Mouse (Mus musculus) kidney, postnatal 14 days (tissue): Measurements from ENCODE around the gene Ube2l6.

ENCODE experiments used
- DNase-seq: peaks from one replicate; pipeline ENCODE4 v3.0.0; 2022; ENCODE audit warnings: mixed read lengths

The Ube2l6 gene

GRCm38 (mm10) chr2:84798493-84798921, at the start of gene Ube2l6:
TSS of gene Ube2l6 (plus strand) at chr2:84798828.
- peak; percentile 78 for DNase-seq

DNA sequence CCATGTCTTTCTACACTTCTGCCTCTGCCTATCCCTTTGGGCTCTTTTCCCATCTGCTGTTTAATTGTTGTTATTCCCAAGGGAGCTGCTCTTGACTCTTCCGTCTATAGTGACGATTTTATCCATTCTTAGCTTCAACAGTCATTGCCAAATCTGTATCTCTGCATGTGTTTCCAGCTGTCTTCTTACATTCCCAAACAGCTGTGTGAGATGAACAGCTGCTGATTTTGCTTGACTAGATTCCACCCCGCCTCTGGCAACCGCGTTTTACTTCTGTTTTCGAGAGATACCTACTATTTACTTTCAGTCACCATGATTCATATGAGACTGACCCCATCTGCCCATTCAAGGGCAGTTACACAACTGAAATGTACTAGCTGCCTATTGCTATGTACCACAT, 48.5 kb upstream of the Ube2l6 start:
- peak; percentile 30 for DNase-seq

DNA sequence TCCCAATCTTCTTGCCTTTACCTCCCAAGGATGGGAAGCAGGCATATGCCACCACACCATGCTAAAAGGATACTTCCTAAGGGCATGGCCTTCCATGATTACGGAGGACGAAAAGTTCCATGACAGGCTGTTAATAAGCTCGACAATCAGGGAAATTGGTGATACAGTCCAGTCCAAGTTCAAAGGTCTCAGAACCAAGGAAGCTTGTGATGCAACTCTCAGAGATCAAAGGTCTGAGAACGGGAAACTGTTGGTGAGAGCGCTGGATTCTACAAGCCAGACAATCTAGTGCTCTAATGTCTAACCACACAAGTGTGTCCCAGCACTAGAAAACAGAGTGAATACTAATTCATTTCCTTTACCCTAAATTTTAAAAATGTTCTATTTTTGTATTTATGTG, 42.4 kb upstream of the Ube2l6 start:
- DNase-seq: peak; percentile 19

- DNase-seq: no peak
Observed at GRCm38 (mm10) chr2:84757026-84757682, 41.5 kb upstream of the Ube2l6 start.

GRCm38 (mm10) chr2:84758542-84759127, 40.0 kb upstream of the Ube2l6 start:
- DNase-seq: peak; percentile 77

DNA sequence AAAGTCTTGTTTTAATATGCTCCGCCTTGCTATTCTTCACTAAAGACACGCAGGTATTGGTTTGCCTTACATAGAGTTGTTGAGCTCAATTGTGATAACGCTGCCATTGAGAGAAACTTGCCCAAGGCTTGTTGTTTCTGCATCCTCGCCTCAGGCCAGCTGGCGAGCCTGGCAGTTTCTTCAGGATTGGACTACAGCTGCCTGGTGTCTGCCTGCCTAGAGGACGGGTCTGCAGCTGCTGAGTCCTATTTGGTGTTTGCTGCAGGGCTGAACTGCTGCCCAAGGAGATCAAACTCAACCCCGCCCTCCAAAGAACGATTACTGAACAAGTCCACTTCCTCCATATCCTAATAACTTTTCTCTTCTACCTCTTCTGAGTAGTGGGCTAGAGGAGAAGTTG, 37.9 kb upstream of the Ube2l6 start:
- no peak for DNase-seq

DNA sequence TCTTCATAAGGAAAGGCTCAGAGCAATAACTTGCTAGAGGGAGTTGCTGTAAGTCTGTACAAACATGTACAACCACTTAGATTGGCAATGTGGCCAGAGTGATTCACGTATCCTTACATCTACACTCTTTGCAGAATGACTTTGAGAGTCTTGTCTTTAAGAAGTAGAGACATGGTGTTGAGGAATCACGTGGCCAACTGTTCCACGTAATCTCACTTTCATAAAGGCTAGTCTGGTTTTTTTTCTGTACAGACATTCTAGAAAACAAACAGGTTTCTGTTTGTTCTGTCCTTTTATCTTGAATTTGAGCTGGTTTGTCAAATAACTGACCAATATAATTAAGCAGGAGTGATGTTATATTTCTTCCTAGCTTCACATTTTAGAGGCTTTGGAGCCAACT, 37.3 kb upstream of the Ube2l6 start:
- no peak for DNase-seq

DNA sequence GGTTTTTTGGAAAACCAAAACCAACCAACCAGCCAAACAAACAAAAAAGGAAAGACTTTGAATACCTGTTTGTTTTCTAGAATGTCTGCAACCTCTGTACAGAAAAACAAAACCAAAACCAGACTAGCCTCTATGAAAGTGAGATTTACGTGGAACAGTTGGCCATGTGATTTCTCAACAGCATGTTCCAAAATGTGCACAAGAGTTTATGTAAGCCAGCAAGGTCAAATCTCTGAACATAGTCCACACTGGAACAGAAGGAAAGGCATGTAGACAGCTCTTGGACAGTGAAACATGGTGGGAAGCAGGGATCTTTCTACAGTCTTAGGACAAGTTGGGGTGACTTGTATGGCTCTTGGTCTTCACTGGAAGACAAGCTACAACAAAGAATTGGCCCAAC, 36.8 kb upstream of the Ube2l6 start:
- DNase-seq: no peak

GRCm38 (mm10) chr2:84762295-84762694, 36.3 kb upstream of the Ube2l6 start:
- no peak for DNase-seq

- no peak for DNase-seq
Observed at GRCm38 (mm10) chr2:84762818-84763217, 35.8 kb upstream of the Ube2l6 start.

DNA sequence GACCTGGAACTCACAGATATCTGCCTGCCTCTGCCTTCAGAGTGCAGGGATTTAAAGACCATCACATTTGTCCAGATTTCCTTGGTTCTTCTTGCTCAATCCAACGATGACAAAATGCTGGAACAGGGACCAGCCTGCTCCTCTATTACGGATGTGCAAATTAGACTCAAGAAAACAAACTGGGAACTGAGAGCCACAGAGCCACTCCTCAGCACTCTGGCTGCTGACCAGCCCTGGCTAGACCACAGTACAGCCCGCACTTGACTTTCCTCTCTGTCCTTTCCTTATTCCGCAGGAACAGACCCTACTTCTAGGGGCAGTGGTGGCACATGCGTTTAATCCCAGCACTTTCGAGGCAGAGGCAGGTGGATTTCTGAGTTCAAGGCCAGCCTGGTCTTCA, 28.1 kb upstream of the Ube2l6 start:
- no peak for DNase-seq

DNA sequence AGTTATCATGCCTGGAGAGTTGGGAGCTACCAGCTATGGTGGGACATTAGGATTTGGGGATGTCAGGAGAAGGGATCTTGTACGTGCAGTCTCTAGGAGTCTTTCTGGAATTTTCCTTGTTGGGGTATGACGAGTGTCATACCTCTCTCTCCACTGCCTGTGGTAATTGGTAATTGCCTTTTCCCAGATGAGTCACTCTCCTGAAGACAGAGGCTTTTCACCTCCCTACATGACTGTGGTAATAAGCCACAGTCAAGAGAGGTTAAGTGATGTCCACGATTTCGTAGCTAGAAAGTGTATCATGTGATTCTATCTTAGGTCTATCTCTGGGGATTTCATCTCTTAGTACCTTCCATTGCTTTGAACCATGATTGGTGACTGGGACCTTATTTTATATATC, 26.2 kb upstream of the Ube2l6 start:
- DNase-seq: no peak

GRCm38 (mm10) chr2:84773195-84773594, 25.4 kb upstream of the Ube2l6 start:
- no peak for DNase-seq

GRCm38 (mm10) chr2:84774751-84775150, 23.9 kb upstream of the Ube2l6 start:
- peak; percentile 79 for DNase-seq

DNA sequence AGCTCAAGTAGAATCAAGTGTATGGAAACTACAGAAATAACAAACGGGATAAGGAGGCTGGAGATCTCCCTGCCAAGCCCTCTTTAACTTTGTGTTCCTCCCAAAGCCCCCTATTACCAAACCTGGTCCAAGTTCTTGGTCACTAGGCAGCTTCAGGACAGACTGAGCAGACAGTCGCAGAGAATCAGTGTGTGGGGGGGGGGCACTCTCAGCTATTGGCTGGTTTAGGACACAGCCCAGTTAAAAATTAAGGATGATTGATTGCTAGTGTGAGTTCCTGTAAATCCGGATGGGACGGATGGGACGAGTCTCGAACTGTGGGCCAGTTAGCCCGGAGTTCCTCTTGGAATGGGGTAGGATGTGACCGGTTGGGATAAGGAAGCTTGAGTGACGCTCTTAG, 23.4 kb upstream of the Ube2l6 start, which contains the start of gene Serping1:
Gene Serping1 (minus strand): TSS at position 204 of the 400 bp plus-strand sequence.
- peak; percentile 23 for DNase-seq

DNA sequence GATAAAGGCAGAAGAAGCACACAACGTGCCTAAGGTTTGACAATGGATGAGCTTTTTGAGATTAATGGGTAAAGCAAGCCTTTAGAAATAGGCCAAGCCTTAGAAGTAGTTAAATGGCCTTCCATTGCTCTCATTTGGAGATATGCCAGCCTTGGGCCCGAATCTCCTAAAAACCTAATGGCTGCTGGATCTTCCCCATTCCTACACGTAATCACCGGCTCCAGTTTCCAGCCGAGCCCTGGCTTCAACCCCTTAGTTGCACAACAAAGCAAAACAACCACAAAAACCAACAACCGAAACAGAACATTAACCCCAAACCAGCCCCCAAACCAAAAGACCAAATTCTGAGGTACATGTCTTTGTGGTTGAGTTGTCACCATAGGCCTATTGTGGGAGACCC, 23.0 kb upstream of the Ube2l6 start:
- peak; percentile 11 for DNase-seq

GRCm38 (mm10) chr2:84777706-84778105, 20.9 kb upstream of the Ube2l6 start:
- DNase-seq: no peak

DNA sequence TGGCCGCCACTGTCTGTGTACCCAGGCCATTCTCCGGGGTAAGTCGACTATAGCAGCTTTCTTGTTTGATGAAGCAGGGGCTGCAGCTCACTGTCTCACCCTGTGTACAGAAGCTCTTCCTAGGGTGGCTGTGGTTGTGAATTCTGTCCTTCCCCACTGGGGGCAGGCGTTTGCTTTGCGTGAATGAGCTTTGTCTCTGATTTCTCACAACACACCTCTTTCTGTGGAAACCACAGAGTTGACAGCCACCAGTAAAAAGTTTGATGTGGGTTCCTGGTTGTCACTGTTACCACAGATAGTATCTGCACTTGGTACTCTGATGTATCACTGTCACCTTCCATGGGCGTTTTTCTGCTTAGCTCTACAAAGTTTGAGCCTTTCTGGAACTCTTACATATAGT, 19.4 kb upstream of the Ube2l6 start:
- DNase-seq: no peak

DNA sequence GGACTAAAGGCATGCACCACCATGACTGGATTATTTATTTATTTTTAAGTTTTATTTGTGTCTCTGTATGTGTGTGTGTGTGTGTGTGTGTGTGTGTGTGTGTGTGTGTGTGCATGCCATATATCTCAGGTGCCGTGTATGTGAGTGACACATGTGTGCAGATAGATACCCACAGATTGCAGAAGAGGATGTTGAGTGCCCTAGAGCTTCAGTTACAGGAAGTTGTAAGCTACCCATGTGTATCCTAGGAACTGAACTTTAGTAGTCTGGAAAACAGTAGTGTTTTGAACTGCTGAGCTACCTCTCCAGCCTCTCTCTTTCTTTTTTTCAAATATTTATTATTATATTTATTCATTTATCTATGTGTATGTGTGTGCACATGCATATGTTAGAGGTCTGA, 15.3 kb upstream of the Ube2l6 start:
- DNase-seq: no peak

- peak; percentile 28 for DNase-seq
Observed at GRCm38 (mm10) chr2:84783840-84784566, 14.6 kb upstream of the Ube2l6 start.

- DNase-seq: no peak
Observed at GRCm38 (mm10) chr2:84788316-84788715, 10.3 kb upstream of the Ube2l6 start.

- no peak for DNase-seq
Observed at GRCm38 (mm10) chr2:84790418-84790817, 8.2 kb upstream of the Ube2l6 start.

DNA sequence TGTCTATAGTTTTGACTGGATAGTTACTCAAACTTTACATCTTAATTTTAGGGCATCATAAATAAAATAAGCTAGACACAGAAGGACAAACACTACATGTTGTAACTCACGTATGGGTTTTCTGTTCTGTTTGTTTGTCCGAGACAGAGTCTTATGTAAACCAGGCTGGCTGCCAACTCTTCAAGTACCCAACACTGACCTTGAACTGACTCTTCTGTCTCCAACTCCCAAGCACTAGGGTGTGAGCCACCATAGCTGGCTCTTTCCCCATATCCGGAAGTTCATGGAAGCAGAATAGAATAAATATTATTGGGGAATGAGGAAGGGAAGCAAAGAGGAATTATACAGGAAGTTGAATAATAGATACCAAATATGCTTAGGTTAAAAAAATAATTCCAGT, 6.1 kb upstream of the Ube2l6 start:
- DNase-seq: no peak

DNA sequence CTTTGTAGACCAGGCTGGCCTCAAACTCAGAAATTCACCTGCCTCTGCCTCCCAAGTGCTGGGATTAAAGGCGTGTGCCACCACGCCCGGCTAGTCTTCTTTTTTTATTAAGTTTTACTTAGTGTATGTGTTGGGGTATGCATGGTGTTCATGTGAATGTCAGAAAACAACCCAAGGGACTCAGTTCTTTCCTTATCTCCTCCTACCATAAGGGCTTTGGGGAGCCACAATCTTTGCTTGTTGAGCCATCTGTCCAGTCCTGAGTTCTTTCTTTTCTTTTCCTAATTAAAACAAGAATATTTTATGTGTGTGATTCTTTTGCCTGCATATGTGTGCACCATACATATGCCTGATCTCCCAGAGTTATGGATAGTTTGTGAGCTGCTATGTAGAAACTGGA, 5.5 kb upstream of the Ube2l6 start:
- no peak for DNase-seq
